Mouse (Mus musculus): ENCODE results near the gene Wdr37.

Gene Wdr37

GRCm38 (mm10) chr13:8760940-8761339 is 110.8 kb downstream of the Wdr37 start:
- DNase-seq (ENCODE audit: low spot score in 2 of 2): no peak

All from right cerebral cortex, postnatal 10 days (tissue).